Mouse (Mus musculus) brain, embryonic 14.5 days (tissue): Measurements from ENCODE around the gene Usp36.

Source experiments
- CTCF ChIP-seq: fragments of 200-500 bp; IDR thresholded peaks from 2 replicates; pipeline ENCODE4 v1.5.1; 2012; ENCODE audit warnings: inconsistent platforms, mild to moderate bottlenecking, moderate library complexity, borderline replicate concordance; ENCODE audit not compliant: insufficient read depth, insufficient read length; ENCODE audit errors: extremely low read depth
- POLR2A ChIP-seq: fragments of 200-500 bp; IDR thresholded peaks from 2 replicates; pipeline ENCODE4 v1.6.1; 2012; ENCODE audit warnings: mild to moderate bottlenecking, inconsistent platforms, borderline replicate concordance; ENCODE audit not compliant: poor library complexity, insufficient read depth, insufficient read length, severe bottlenecking; ENCODE audit errors: extremely low read depth

- TF ChIP-seq CTCF (no peak), POLR2A (no peak)
Measured at GRCm38 (mm10) chr11:118256371-118256770, 33.7 kb downstream of the Usp36 start.
